Mouse (Mus musculus) kidney, embryonic 14.5 days (tissue): ENCODE measurements around the gene Prlr. TPM values are rescaled to one million over a fixed set of nuclear protein-coding genes. Genes with fewer than 3 reads are reported as not detected.

Source experiments
- ATAC-seq: fragments of 200-750 bp; cut with Nextera tagmentation; 2 replicates; pipeline ENCODE4 v1.8.0; 2017; ENCODE audit warnings: moderate number of reproducible peaks, mild to moderate bottlenecking, moderate TSS enrichment, moderate library complexity; ENCODE audit not compliant: low FRiP score, low TSS enrichment
- H3K27ac ChIP-seq: fragments of 300-500 bp; sonication (generic); 2 replicates; pipeline ENCODE4 v1.5.1; 2014; ENCODE audit warnings: low read depth, mild to moderate bottlenecking, low read length, moderate library complexity, mixed read lengths
- H3K27me3 ChIP-seq: fragments of 300-500 bp; sonication (generic); 2 replicates; pipeline ENCODE4 v1.6.1; 2014; ENCODE audit warnings: mild to moderate bottlenecking, low read length; ENCODE audit not compliant: control insufficient read depth, insufficient read depth
- H3K36me3 ChIP-seq: fragments of 300-500 bp; sonication (generic); 2 replicates; pipeline ENCODE4 v1.6.1; 2014; ENCODE audit warnings: low read length, mixed read lengths; ENCODE audit not compliant: control insufficient read depth, insufficient read depth
- H3K4me1 ChIP-seq: fragments of 300-500 bp; sonication (generic); 2 replicates; pipeline ENCODE4 v1.6.1; 2014; ENCODE audit warnings: low read length, mixed read lengths; ENCODE audit not compliant: control insufficient read depth, insufficient read depth
- H3K4me2 ChIP-seq: fragments of 300-500 bp; sonication (generic); replicated peaks from 2 replicates; pipeline ENCODE4 v1.6.1; 2014; ENCODE audit warnings: low read depth, mild to moderate bottlenecking, low read length
- H3K4me3 ChIP-seq: fragments of 300-500 bp; sonication (generic); 2 replicates; pipeline ENCODE4 v1.5.1; 2014; ENCODE audit warnings: mild to moderate bottlenecking, low read length
- H3K9ac ChIP-seq: fragments of 300-500 bp; sonication (generic); 2 replicates; pipeline ENCODE4 v1.6.1; 2014; ENCODE audit warnings: low read depth, mild to moderate bottlenecking, low read length, moderate library complexity
- H3K9me3 ChIP-seq: fragments of 300-500 bp; sonication (generic); 2 replicates; pipeline ENCODE4 v1.6.1; 2016; ENCODE audit warnings: low read length; ENCODE audit not compliant: control insufficient read depth
- WGBS: fragments of 180-500 bp; shearing (Covaris S2); extraction: QIAGEN DNeasy Blood & Tissue Kit; methylation state at CpG from one replicate; pipeline ENCODE4 v1.1.7; 2014; 5-methylcytosine and 5-hydroxymethylcytosine counted together
- polyA plus RNA-seq: library from polyadenylated mRNA; unstranded; fragments of >200 nt; fragmentation: Nextera tagmentation; extraction: Ambion mirVana; gene quantifications from 2 replicates; pipeline ENCODE4 v1.2.1, GENCODE M21; 2014

Prlr gene
- polyA plus RNA-seq, 1 experiment from 2014 or later, result 2.5 TPM

- H3K36me3 ChIP-seq, result no peaks in the 10 kb centered on the region
- H3K4me1 ChIP-seq, result no peaks in the 10 kb centered on the region
- 90% methylated on average over 3 of the region's 3 CpGs for WGBS
- no peak overlapping the region for H3K4me3 ChIP-seq
- H3K9me3 ChIP-seq, result no peaks in the 10 kb centered on the region
- H3K27ac ChIP-seq, result no peak overlapping the region
- H3K4me2 ChIP-seq, result no peak overlapping the region
- H3K27me3 ChIP-seq, result no peaks in the 10 kb centered on the region
- no peak overlapping the region for H3K9ac ChIP-seq
- ATAC-seq, result no peak
Measured at GRCm38 (mm10) chr15:10379757-10380458, 202.9 kb downstream of the Prlr start.

GRCm38 (mm10) chr15:10387263-10387662, 210.2 kb downstream of the Prlr start:
- Histone ChIP-seq H3K4me1 (no peaks in the 10 kb centered on the region), H3K9ac (no peak overlapping the region), H3K27ac (no peak overlapping the region), H3K4me3 (no peak overlapping the region), H3K9me3 (no peaks in the 10 kb centered on the region), H3K4me2 (no peak overlapping the region), H3K27me3 (no peaks in the 10 kb centered on the region), H3K36me3 (no peaks in the 10 kb centered on the region)
- WGBS, result 74% methylated on average over 2 of the region's 2 CpGs
- ATAC-seq, result no peak

Other genes with a start within 250 kb of the Prlr start
- gene Gm21973, start 148.1 kb downstream of the Prlr start, polyA plus RNA-seq, result not detected in 2 replicates
- 1.3 and 1.5 TPM in 2 replicates for gene Agxt2, start 181.3 kb downstream of the Prlr start, polyA plus RNA-seq